Mouse (Mus musculus): ENCODE measurements at regions not wholly inside any gene's neighbourhood (a gene's known extent, or its start where the extent isn't known, plus 50 kb on each side); places are given as distances from the start of the nearest gene placed in this dataset.

GRCm38 (mm10) chrX:166795651-166796050 is 210.1 kb upstream of the Egfl6 start:
- TF ChIP-seq CTCF (conservative IDR thresholded peaks at IDR 0.05 in 1 of 2, IDR thresholded peaks at IDR 0.05 in 1 of 2; ENCODE audit: low read depth in 2 of 2, low read length in 2 of 2): no peak
- no peak for TF ChIP-seq POLR2AphosphoS2 (IDR thresholded peaks at IDR 0.05; ENCODE audit: low read depth, low read length)
- TF ChIP-seq POLR2A (IDR thresholded peaks at IDR 0.05; ENCODE audit: low read depth, low read length): no peak
- no peak for TF ChIP-seq CHD1 (IDR thresholded peaks at IDR 0.05; ENCODE audit: low read depth, low read length)
- no peak for TF ChIP-seq MAFK (IDR thresholded peaks at IDR 0.05; ENCODE audit: insufficient replicate concordance, low read length)
- no peak for TF ChIP-seq PAX5 (IDR thresholded peaks at IDR 0.05; ENCODE audit: low read length)
- no peak for TF ChIP-seq JUND (conservative IDR thresholded peaks at IDR 0.05; ENCODE audit: low read depth, low read length)
- TF ChIP-seq MAX (IDR thresholded peaks at IDR 0.05; ENCODE audit: low read length): no peak
- TF ChIP-seq SIN3A (IDR thresholded peaks at IDR 0.05; ENCODE audit: low read length): no peak
- TF ChIP-seq USF2 (conservative IDR thresholded peaks at IDR 0.05; ENCODE audit: low read depth, low read length): no peak

Data from CH12.LX (cell line).